Mouse (Mus musculus): ENCODE data around the gene Mast4. TPM values are rescaled to one million over a fixed set of nuclear protein-coding genes. Genes with fewer than 3 reads are reported as not detected.

Mast4 gene
- polyA plus RNA-seq, 2 experiments = 0.71 to 1.5 TPM

DNA sequence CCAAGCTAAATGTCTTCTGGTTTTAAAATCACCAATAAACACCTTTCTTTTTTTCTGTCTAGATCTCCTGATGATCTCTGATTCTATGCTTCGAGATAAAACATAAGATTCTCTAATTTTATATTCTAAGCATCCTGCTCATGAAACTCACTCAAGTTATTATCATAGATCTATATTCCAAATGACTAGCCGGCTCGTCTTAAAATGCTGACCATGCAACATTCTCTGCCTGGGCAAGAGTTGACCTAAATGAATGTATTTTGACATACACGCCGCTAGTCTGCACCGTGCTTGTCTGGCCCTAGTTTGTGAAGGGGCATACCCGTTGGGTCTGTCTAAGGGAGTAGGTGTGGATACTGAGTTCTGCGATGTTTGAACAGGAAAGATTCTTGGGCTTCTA is 579.2 kb downstream of the Mast4 start:
- no peak overlapping the region for H3K4me3 ChIP-seq (ENCODE audit: insufficient read depth in 1 of 2, low read depth in 2 of 2, low read length in 2 of 2)
- 86% methylated on average over 8 of the region's 8 CpGs for WGBS (ENCODE audit: insufficient replicate concordance)

GRCm38 (mm10) chr13:102753714-102754556 is 580.4 kb downstream of the Mast4 start:
- Histone ChIP-seq H3K4me3 (ENCODE audit: insufficient read depth in 1 of 2, low read depth in 2 of 2, low read length in 2 of 2) (no peak overlapping the region), H3K4me1 (replicated peaks; ENCODE audit: control insufficient read depth in 2 of 2, insufficient read depth in 2 of 2, low read length in 1 of 2) (peaks cover 12 to 23% of the 10 kb centered on the region in 2 experiments), H3K4me2 (ENCODE audit: low read depth) (peak overlapping the region; percentile 35), H3K27me3 (ENCODE audit: control insufficient read depth, insufficient read depth, low read length) (no peaks in the 10 kb centered on the region), H3K27ac (no peak overlapping the region), H3K9me3 (ENCODE audit: control insufficient read depth, low read length) (no peaks in the 10 kb centered on the region), H3K36me3 (replicated peaks; ENCODE audit: control insufficient read depth, insufficient read depth, low read depth) (no peaks in the 10 kb centered on the region), H3K9ac (replicated peaks) (no peak overlapping the region; the same call in 1 of the 2 replicates)
- ATAC-seq (ENCODE audit: insufficient read depth) = peak; percentile 88
- WGBS (ENCODE audit: insufficient replicate concordance) = 41% methylated on average over 19 of the region's 19 CpGs
- peak; percentile 39 to 62 (median 59) for DNase-seq (ENCODE audit: low read depth in 3 of 3, low spot score in 3 of 3)
- TF ChIP-seq CTCF (IDR thresholded peaks at IDR 0.05; ENCODE audit: low read depth) (no peak), EP300 (IDR thresholded peaks at IDR 0.05; ENCODE audit: low read depth) (peak; percentile 78)

More for the DNA sequence above, 579.2 kb downstream of the Mast4 start:
- Histone ChIP-seq H3K27me3 (ENCODE audit: control insufficient read depth, insufficient read depth, low read length) (no peaks in the 10 kb centered on the region), H3K9ac (replicated peaks) (no peak overlapping the region), H3K36me3 (replicated peaks; ENCODE audit: control insufficient read depth, insufficient read depth, low read depth) (no peaks in the 10 kb centered on the region), H3K9me3 (ENCODE audit: control insufficient read depth, low read length) (no peaks in the 10 kb centered on the region), H3K4me1 (replicated peaks; ENCODE audit: control insufficient read depth in 2 of 2, insufficient read depth in 2 of 2, low read length in 1 of 2) (peaks cover 12 to 23% of the 10 kb centered on the region in 2 experiments), H3K27ac (no peak overlapping the region), H3K4me2 (ENCODE audit: low read depth) (no peak overlapping the region)
- DNase-seq (ENCODE audit: low read depth in 3 of 3, low spot score in 3 of 3) (no peak), ATAC-seq (ENCODE audit: insufficient read depth) (no peak)
- TF ChIP-seq EP300 (IDR thresholded peaks at IDR 0.05; ENCODE audit: low read depth) (no peak), CTCF (IDR thresholded peaks at IDR 0.05; ENCODE audit: low read depth) (no peak)

DNA sequence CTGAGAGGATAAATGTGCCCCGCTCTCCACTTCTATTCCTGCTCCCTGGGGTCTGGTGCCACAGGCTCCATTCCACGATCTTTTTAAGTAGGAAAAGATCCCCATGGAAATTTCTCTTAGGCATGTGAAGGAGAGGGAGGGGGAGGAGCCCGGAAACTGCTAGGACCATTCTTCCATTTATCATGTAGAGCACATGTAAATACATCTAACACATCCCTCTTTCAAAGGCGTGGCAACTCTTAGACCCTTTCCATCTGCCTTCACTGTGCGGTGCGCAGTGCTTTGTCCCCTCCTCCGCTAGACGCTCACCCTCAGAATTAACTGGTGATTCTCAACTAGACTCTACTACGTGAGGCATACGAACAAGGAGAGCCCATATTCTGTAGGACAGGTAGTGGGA is 584.4 kb downstream of the Mast4 start:
- Histone ChIP-seq H3K27ac (no peak overlapping the region), H3K4me3 (ENCODE audit: insufficient read depth in 1 of 2, low read depth in 2 of 2, low read length in 2 of 2) (no peak overlapping the region), H3K9me3 (ENCODE audit: control insufficient read depth, low read length) (no peaks in the 10 kb centered on the region), H3K9ac (replicated peaks) (no peak overlapping the region), H3K27me3 (ENCODE audit: control insufficient read depth, insufficient read depth, low read length) (no peaks in the 10 kb centered on the region), H3K4me1 (replicated peaks; ENCODE audit: control insufficient read depth in 2 of 2, insufficient read depth in 2 of 2, low read length in 1 of 2) (peaks cover 12 to 17% of the 10 kb centered on the region in 2 experiments), H3K4me2 (ENCODE audit: low read depth) (no peak overlapping the region), H3K36me3 (replicated peaks; ENCODE audit: control insufficient read depth, insufficient read depth, low read depth) (no peaks in the 10 kb centered on the region)
- TF ChIP-seq EP300 (IDR thresholded peaks at IDR 0.05; ENCODE audit: low read depth) (no peak), CTCF (IDR thresholded peaks at IDR 0.05; ENCODE audit: low read depth) (no peak)
- ATAC-seq (ENCODE audit: insufficient read depth) (no peak), DNase-seq (ENCODE audit: low read depth in 3 of 3, low spot score in 3 of 3) (no peak)
- WGBS (ENCODE audit: insufficient replicate concordance) = 80% methylated on average over 10 of the region's 10 CpGs

- 72% methylated on average over 6 of the region's 6 CpGs for WGBS (ENCODE audit: insufficient replicate concordance)
Observed at GRCm38 (mm10) chr13:102749194-102749593, 585.1 kb downstream of the Mast4 start.

GRCm38 (mm10) chr13:102746803-102747561 is 587.3 kb downstream of the Mast4 start:
- no peak overlapping the region for H3K27ac ChIP-seq
- DNase-seq (ENCODE audit: low read depth in 3 of 3, low spot score in 3 of 3) (no peak), ATAC-seq (ENCODE audit: insufficient read depth) (no peak)
- TF ChIP-seq CTCF (IDR thresholded peaks at IDR 0.05; ENCODE audit: low read depth) (no peak), EP300 (IDR thresholded peaks at IDR 0.05; ENCODE audit: low read depth) (no peak)
- no peaks in the 10 kb centered on the region for H3K4me1 ChIP-seq (replicated peaks; ENCODE audit: control insufficient read depth in 2 of 2, insufficient read depth in 2 of 2, low read length in 1 of 2)
- no peak overlapping the region for H3K4me2 ChIP-seq (ENCODE audit: low read depth)
- no peaks in the 10 kb centered on the region for H3K9me3 ChIP-seq (ENCODE audit: control insufficient read depth, low read length)
- H3K27me3 ChIP-seq (ENCODE audit: control insufficient read depth, insufficient read depth, low read length) = no peaks in the 10 kb centered on the region
- no peaks in the 10 kb centered on the region for H3K36me3 ChIP-seq (replicated peaks; ENCODE audit: control insufficient read depth, insufficient read depth, low read depth)
- no peak overlapping the region for H3K9ac ChIP-seq (replicated peaks)
- WGBS (ENCODE audit: insufficient replicate concordance) = 73% methylated on average over 17 of the region's 17 CpGs
- H3K4me3 ChIP-seq (ENCODE audit: insufficient read depth in 1 of 2, low read depth in 2 of 2, low read length in 2 of 2) = no peak overlapping the region

More at GRCm38 (mm10) chr13:102749194-102749593, 585.1 kb downstream of the Mast4 start:
- H3K4me2 ChIP-seq (ENCODE audit: low read depth) = no peak overlapping the region
- no peaks in the 10 kb centered on the region for H3K27me3 ChIP-seq (ENCODE audit: control insufficient read depth, insufficient read depth, low read length)
- no peak overlapping the region for H3K9ac ChIP-seq (replicated peaks)
- ATAC-seq (ENCODE audit: insufficient read depth) = no peak
- DNase-seq (ENCODE audit: low read depth in 3 of 3, low spot score in 3 of 3) = no peak
- H3K4me3 ChIP-seq (ENCODE audit: insufficient read depth in 1 of 2, low read depth in 2 of 2, low read length in 2 of 2) = no peak overlapping the region
- H3K4me1 ChIP-seq (replicated peaks; ENCODE audit: control insufficient read depth in 2 of 2, insufficient read depth in 2 of 2, low read length in 1 of 2) = peaks cover 6 to 10% of the 10 kb centered on the region in 2 experiments
- H3K27ac ChIP-seq = no peak overlapping the region
- TF ChIP-seq EP300 (IDR thresholded peaks at IDR 0.05; ENCODE audit: low read depth) (no peak), CTCF (IDR thresholded peaks at IDR 0.05; ENCODE audit: low read depth) (no peak)
- H3K36me3 ChIP-seq (replicated peaks; ENCODE audit: control insufficient read depth, insufficient read depth, low read depth) = no peaks in the 10 kb centered on the region
- no peaks in the 10 kb centered on the region for H3K9me3 ChIP-seq (ENCODE audit: control insufficient read depth, low read length)

All from liver, embryonic 14.5 days (tissue).